Mouse (Mus musculus) left cerebral cortex, adult 2 months (tissue): ENCODE results near the gene Bcl2l15. TPM values are rescaled to one million over a fixed set of nuclear protein-coding genes. Genes with fewer than 3 reads are reported as not detected.
A peak's percentile ranks its signal among the peaks of the same experiment; 100 is the strongest.
"Not testable (repeated sequence)": the region's sequence is repeated elsewhere in the genome, so short reads cannot be mapped to it uniquely, and the experiment has no call there.

Source experiments
- DNase-seq, 2 experiments: peaks; one replicate each; pipeline ENCODE4 v3.0.0; 2021 to 2022; ENCODE audit warnings: low spot score in 2 of 2, mixed read lengths in 1 of 2; ENCODE audit errors: extremely low spot score in 1 of 2
- H3K27ac ChIP-seq: fragments of 200-600 bp; 2 replicates; pipeline ENCODE4 v1.8.1; 2022
- H3K4me3 ChIP-seq: fragments of 200-600 bp; 2 replicates; pipeline ENCODE4 v1.8.1; 2022
- CTCF ChIP-seq: fragments of 200-600 bp; IDR thresholded peaks from 2 replicates; pipeline ENCODE4 v1.8.1; 2022; ENCODE audit warnings: antibody characterized with exemption, mild to moderate bottlenecking, moderate library complexity
- intact Hi-C: fragments of 180-260 bp; cut with DNase I; formaldehyde crosslinking; loops from one replicate; pipeline ENCODE4 v1.15.1; 2025
- total RNA-seq, 2 experiments: library from RNA; stranded (reverse); gene quantifications; 2 replicates each; pipeline ENCODE4 v1.2.3; 2021

The Bcl2l15 gene
- total RNA-seq, 2 experiments from 2014 or later, result 1.3 to 1.8 TPM

- TF ChIP-seq CTCF, result no peak
- intact Hi-C loops, result no loop called here
- Histone ChIP-seq H3K27ac (peak overlapping the region; percentile 85), H3K4me3 (no peak overlapping the region)
- DNase-seq, result peak; percentile 20 to 55
Observed at GRCm38 (mm10) chr3:103801631-103802531, 30.5 kb upstream of the Bcl2l15 start.

- Histone ChIP-seq H3K27ac (peak overlapping the region; percentile 85), H3K4me3 (no peak overlapping the region)
- DNase-seq, result no peak
- intact Hi-C loops, result no loop called here
- TF ChIP-seq CTCF, result no peak
Observed at GRCm38 (mm10) chr3:103802861-103803260, 29.5 kb upstream of the Bcl2l15 start.

- TF ChIP-seq CTCF, result no peak
- H3K27ac ChIP-seq, result no peak overlapping the region
- intact Hi-C loops, result loop anchor here (5.0 kb wide), 3 partner anchors 82 to 162 kb away; partner anchors contain the start of genes Phtf1 and Rsbn1
- H3K4me3 ChIP-seq, result no peak overlapping the region
- DNase-seq, result no peak
Observed at GRCm38 (mm10) chr3:103805671-103806070, 26.7 kb upstream of the Bcl2l15 start.

- intact Hi-C loops, result loop anchor here (1.0 to 5.0 kb wide), 4 partner anchors 18 to 158 kb away; partner anchors contain the start of genes Hipk1, Phtf1 and Rsbn1
- H3K27ac ChIP-seq, result peak within 1 kb of the TSS; percentile 88
- peak within 1 kb of the TSS; percentile 77 for H3K4me3 ChIP-seq
- DNase-seq, result peak; percentile 87 to 90
- no peak for TF ChIP-seq CTCF
Observed at GRCm38 (mm10) chr3:103808891-103809798, 23.3 kb upstream of the Bcl2l15 start, which contains the start of the genes Dclre1b, Ap4b1 and Gm43064. TSS of gene Dclre1b (minus strand) at chr3:103809444. TSS of gene Ap4b1 (plus strand) at chr3:103809520. TSS of gene Gm43064 (plus strand) at chr3:103809573.

- TF ChIP-seq CTCF, result no peak
- Histone ChIP-seq H3K27ac (peak overlapping the region; percentile 88), H3K4me3 (peak overlapping the region; percentile 77)
- DNase-seq, result no peak
- intact Hi-C loops, result loop anchor here (1.0 to 5.0 kb wide), 4 partner anchors 18 to 158 kb away; partner anchors contain the start of genes Hipk1, Phtf1 and Rsbn1
Observed at GRCm38 (mm10) chr3:103809799-103810150, 22.6 kb upstream of the Bcl2l15 start.

- Histone ChIP-seq H3K27ac (no peak overlapping the region), H3K4me3 (no peak overlapping the region)
- DNase-seq, result no peak
- intact Hi-C loops, result no loop called here
- no peak for TF ChIP-seq CTCF
Observed at GRCm38 (mm10) chr3:103810967-103811366, 21.4 kb upstream of the Bcl2l15 start.

- peak; percentile 20 for TF ChIP-seq CTCF
- no peak overlapping the region for H3K27ac ChIP-seq
- no peak for DNase-seq
- no peak overlapping the region for H3K4me3 ChIP-seq
- intact Hi-C loops, result no loop called here
Observed at GRCm38 (mm10) chr3:103827548-103827947, 4.9 kb upstream of the Bcl2l15 start.

- intact Hi-C loops, result no loop called here
Observed at GRCm38 (mm10) chr3:103829036-103829435, 3.4 kb upstream of the Bcl2l15 start.

GRCm38 (mm10) chr3:103830681-103831080 lies 1.7 kb upstream of the Bcl2l15 start:
- H3K27ac ChIP-seq, H3K4me3 ChIP-seq, intact Hi-C loops, DNase-seq: not testable (repeated sequence)

More at GRCm38 (mm10) chr3:103829036-103829435, 3.4 kb upstream of the Bcl2l15 start:
- Histone ChIP-seq H3K4me3 (no peak overlapping the region), H3K27ac (no peak overlapping the region)
- DNase-seq, result no peak
- no peak for TF ChIP-seq CTCF

GRCm38 (mm10) chr3:103831146-103831545 lies 1.3 kb upstream of the Bcl2l15 start:
- no peak for TF ChIP-seq CTCF
- intact Hi-C loops, result no loop called here
- DNase-seq, result no peak
- no peak overlapping the region for H3K4me3 ChIP-seq
- no peak overlapping the region for H3K27ac ChIP-seq

GRCm38 (mm10) chr3:103834001-103834400 lies 1.6 kb downstream of the Bcl2l15 start:
- Histone ChIP-seq H3K27ac (no peak overlapping the region), H3K4me3 (no peak overlapping the region)
- no peak for DNase-seq
- TF ChIP-seq CTCF, result no peak
- intact Hi-C loops, result no loop called here
